Mouse (Mus musculus) embryonic facial prominence, embryonic 12.5 days (tissue): ENCODE data around the gene Ngly1. TPM values are rescaled to one million over a fixed set of nuclear protein-coding genes. Genes with fewer than 3 reads are reported as not detected.

Experiments used
- ATAC-seq: fragments of 200-750 bp; cut with Nextera tagmentation; 2 replicates; pipeline ENCODE4 v1.8.0; 2017; ENCODE audit not compliant: insufficient number of reproducible peaks, insufficient read depth, low FRiP score, low TSS enrichment
- H3K27ac ChIP-seq: fragments of 300-500 bp; sonication (generic); 2 replicates; pipeline ENCODE4 v1.5.1; 2016; ENCODE audit warnings: mild to moderate bottlenecking
- H3K27me3 ChIP-seq: fragments of 300-500 bp; sonication (generic); 2 replicates; pipeline ENCODE4 v1.6.1; 2016; ENCODE audit warnings: mild to moderate bottlenecking, moderate library complexity
- H3K36me3 ChIP-seq: fragments of 300-500 bp; sonication (generic); 2 replicates; pipeline ENCODE4 v1.6.1; 2016; ENCODE audit warnings: mild to moderate bottlenecking
- H3K4me1 ChIP-seq: fragments of 300-500 bp; sonication (generic); 2 replicates; pipeline ENCODE4 v1.6.1; 2016
- H3K4me2 ChIP-seq: fragments of 300-500 bp; sonication (generic); replicated peaks from 2 replicates; pipeline ENCODE4 v1.6.1; 2016; ENCODE audit warnings: mild to moderate bottlenecking, moderate library complexity
- H3K4me3 ChIP-seq: fragments of 300-500 bp; sonication (generic); 2 replicates; pipeline ENCODE4 v1.5.1; 2016; ENCODE audit warnings: mild to moderate bottlenecking
- H3K9ac ChIP-seq: fragments of 300-500 bp; sonication (generic); 2 replicates; pipeline ENCODE4 v1.6.1; 2016; ENCODE audit warnings: mild to moderate bottlenecking, moderate library complexity
- H3K9me3 ChIP-seq: fragments of 300-500 bp; sonication (generic); 2 replicates; pipeline ENCODE4 v1.6.1; 2016; ENCODE audit warnings: mild to moderate bottlenecking, moderate library complexity
- whole genome bisulfite sequencing: fragments of 180-500 bp; shearing (Covaris S2); methylation state at CpG from one replicate; pipeline ENCODE4 v1.1.7; 2016; 5-methylcytosine and 5-hydroxymethylcytosine counted together
- polyA plus RNA-seq: library from polyadenylated mRNA; unstranded; fragments of >200 nt; fragmentation: Nextera tagmentation; extraction: Ambion mirVana; gene quantifications from 2 replicates; pipeline ENCODE4 v1.2.1, GENCODE M21; 2016

The Ngly1 gene
- polyA plus RNA-seq, 1 experiment from 2014 or later: 36.2 TPM

- H3K9ac ChIP-seq: peak overlapping the region; percentile 60
- H3K4me1 ChIP-seq: no peaks in the 10 kb centered on the region
- no peaks in the 10 kb centered on the region for H3K27me3 ChIP-seq
- no peaks in the 10 kb centered on the region for H3K36me3 ChIP-seq
- WGBS: 5% methylated on average over 34 of the region's 34 CpGs
- peak overlapping the region; percentile 57 for H3K4me3 ChIP-seq
- peak overlapping the region; percentile 62 for H3K4me2 ChIP-seq
- ATAC-seq: peak; percentile 89
- H3K27ac ChIP-seq: peak overlapping the region; percentile 67
- H3K9me3 ChIP-seq: no peaks in the 10 kb centered on the region
Measured at GRCm38 (mm10) chr14:16242947-16243602, 6.0 kb upstream of the Ngly1 start.

GRCm38 (mm10) chr14:16243603-16244209, 5.4 kb upstream of the Ngly1 start:
- no peak for ATAC-seq
- H3K4me1 ChIP-seq: no peaks in the 10 kb centered on the region
- 17% methylated on average over 10 of the region's 10 CpGs for WGBS
- peak overlapping the region; percentile 57 for H3K4me3 ChIP-seq
- H3K36me3 ChIP-seq: no peaks in the 10 kb centered on the region
- no peaks in the 10 kb centered on the region for H3K27me3 ChIP-seq
- H3K4me2 ChIP-seq: peak overlapping the region; percentile 62
- H3K9ac ChIP-seq: peak overlapping the region; percentile 60
- H3K9me3 ChIP-seq: no peaks in the 10 kb centered on the region
- no peak overlapping the region for H3K27ac ChIP-seq

GRCm38 (mm10) chr14:16244370-16244769, 4.7 kb upstream of the Ngly1 start:
- no peaks in the 10 kb centered on the region for H3K4me1 ChIP-seq
- 64% methylated on average over 2 of the region's 2 CpGs for WGBS
- H3K4me3 ChIP-seq: no peak overlapping the region
- no peak for ATAC-seq
- H3K9me3 ChIP-seq: no peaks in the 10 kb centered on the region
- no peaks in the 10 kb centered on the region for H3K27me3 ChIP-seq
- no peak overlapping the region for H3K4me2 ChIP-seq
- H3K27ac ChIP-seq: no peak overlapping the region
- H3K36me3 ChIP-seq: no peaks in the 10 kb centered on the region
- no peak overlapping the region for H3K9ac ChIP-seq

GRCm38 (mm10) chr14:16245127-16245526, 4.0 kb upstream of the Ngly1 start:
- no peaks in the 10 kb centered on the region for H3K36me3 ChIP-seq
- no peaks in the 10 kb centered on the region for H3K9me3 ChIP-seq
- H3K9ac ChIP-seq: no peak overlapping the region
- ATAC-seq: no peak
- H3K4me3 ChIP-seq: no peak overlapping the region
- peaks cover 2% of the 10 kb centered on the region; the same call in 1 of the 2 replicates for H3K4me1 ChIP-seq
- WGBS: 84% methylated on average over 1 of the region's 1 CpGs
- no peak overlapping the region for H3K4me2 ChIP-seq
- H3K27ac ChIP-seq: no peak overlapping the region
- H3K27me3 ChIP-seq: no peaks in the 10 kb centered on the region

GRCm38 (mm10) chr14:16246340-16246912, 2.7 kb upstream of the Ngly1 start:
- Histone ChIP-seq H3K27me3 (no peaks in the 10 kb centered on the region), H3K9me3 (no peaks in the 10 kb centered on the region), H3K27ac (no peak overlapping the region), H3K9ac (no peak overlapping the region), H3K36me3 (no peaks in the 10 kb centered on the region), H3K4me1 (peaks cover 3% of the 10 kb centered on the region; the same call in 1 of the 2 replicates), H3K4me2 (no peak overlapping the region), H3K4me3 (no peak overlapping the region)
- 80% methylated on average over 2 of the region's 2 CpGs for WGBS
- ATAC-seq: no peak

- ATAC-seq: no peak
- Histone ChIP-seq H3K4me2 (peak overlapping the region; percentile 70), H3K9me3 (no peaks in the 10 kb centered on the region), H3K36me3 (no peaks in the 10 kb centered on the region), H3K27me3 (no peaks in the 10 kb centered on the region), H3K4me3 (no peak overlapping the region; the same call in 1 of the 2 replicates), H3K4me1 (peaks cover 3% of the 10 kb centered on the region; the same call in 1 of the 2 replicates), H3K27ac (no peak overlapping the region), H3K9ac (no peak overlapping the region)
- WGBS: 80% methylated on average over 3 of the region's 3 CpGs
Measured at GRCm38 (mm10) chr14:16248135-16248534, 945 bp upstream of the Ngly1 start.

GRCm38 (mm10) chr14:16248603-16249157, 400 bp upstream of the Ngly1 start:
- H3K4me2 ChIP-seq: peak overlapping the region; percentile 70
- peak; percentile 25 for ATAC-seq
- peak overlapping the region; percentile 79 for H3K4me3 ChIP-seq
- H3K27ac ChIP-seq: no peak overlapping the region
- peak overlapping the region; percentile 94 for H3K9ac ChIP-seq
- H3K9me3 ChIP-seq: no peaks in the 10 kb centered on the region
- H3K27me3 ChIP-seq: no peaks in the 10 kb centered on the region
- WGBS: 15% methylated on average over 9 of the region's 9 CpGs
- H3K36me3 ChIP-seq: no peaks in the 10 kb centered on the region
- H3K4me1 ChIP-seq: peaks cover 3% of the 10 kb centered on the region; the same call in 1 of the 2 replicates

GRCm38 (mm10) chr14:16250099-16250498, 1.0 kb downstream of the Ngly1 start:
- H3K9me3 ChIP-seq: no peaks in the 10 kb centered on the region
- H3K9ac ChIP-seq: peak overlapping the region; percentile 94; the same call in 1 of the 2 replicates
- no peak overlapping the region for H3K27ac ChIP-seq
- peak overlapping the region; percentile 70 for H3K4me2 ChIP-seq
- ATAC-seq: no peak
- WGBS: 68% methylated on average over 3 of the region's 3 CpGs
- H3K4me3 ChIP-seq: peak overlapping the region; percentile 79
- H3K27me3 ChIP-seq: no peaks in the 10 kb centered on the region
- peaks cover 3% of the 10 kb centered on the region; the same call in 1 of the 2 replicates for H3K4me1 ChIP-seq
- H3K36me3 ChIP-seq: 0 out of 2 replicates have a peak, but pooled peaks cover 1% of the 10 kb centered on the region

GRCm38 (mm10) chr14:16255745-16256144, 6.7 kb downstream of the Ngly1 start:
- no peak for ATAC-seq
- 94% methylated on average over 3 of the region's 3 CpGs for WGBS
- Histone ChIP-seq H3K4me3 (no peak overlapping the region), H3K9ac (no peak overlapping the region), H3K27me3 (no peaks in the 10 kb centered on the region), H3K36me3 (peaks cover 18% of the 10 kb centered on the region), H3K4me2 (no peak overlapping the region), H3K4me1 (no peaks in the 10 kb centered on the region), H3K27ac (no peak overlapping the region), H3K9me3 (no peaks in the 10 kb centered on the region)

GRCm38 (mm10) chr14:16256209-16256608, 7.1 kb downstream of the Ngly1 start:
- no peak overlapping the region for H3K4me2 ChIP-seq
- no peaks in the 10 kb centered on the region for H3K4me1 ChIP-seq
- H3K9ac ChIP-seq: no peak overlapping the region
- no peak for ATAC-seq
- 85% methylated on average over 2 of the region's 2 CpGs for WGBS
- H3K36me3 ChIP-seq: peaks cover 20% of the 10 kb centered on the region
- H3K9me3 ChIP-seq: no peaks in the 10 kb centered on the region
- no peak overlapping the region for H3K4me3 ChIP-seq
- no peak overlapping the region for H3K27ac ChIP-seq
- no peaks in the 10 kb centered on the region for H3K27me3 ChIP-seq

GRCm38 (mm10) chr14:16260541-16260940, 11.5 kb downstream of the Ngly1 start:
- no peak overlapping the region for H3K9ac ChIP-seq
- H3K4me3 ChIP-seq: no peak overlapping the region
- no peaks in the 10 kb centered on the region for H3K27me3 ChIP-seq
- no peak overlapping the region for H3K4me2 ChIP-seq
- H3K9me3 ChIP-seq: no peaks in the 10 kb centered on the region
- H3K36me3 ChIP-seq: peaks cover 18% of the 10 kb centered on the region
- ATAC-seq: no peak
- no peaks in the 10 kb centered on the region for H3K4me1 ChIP-seq
- 86% methylated on average over 6 of the region's 6 CpGs for WGBS
- no peak overlapping the region for H3K27ac ChIP-seq
